Comparison of ENCODE assay signal across 8 mouse cellular contexts in genomic region chr4:141664799-141665198, GRCm38 (mm10). TPM values are rescaled to one million over a fixed set of nuclear protein-coding genes. Genes with fewer than 3 reads are reported as not detected.
DNase-seq lines count a peak whose midpoint lies in the region; ATAC-seq and TF ChIP-seq lines count a peak whose summit lies in the region.

TSS of gene Plekhm2 (minus strand) at chr4:141664899.

- H3K36me3 ChIP-seq in lung, embryonic 15.5 days, result peaks cover 20% of the 10 kb centered on the region
- peaks cover 22% of the 10 kb centered on the region for H3K36me3 ChIP-seq in limb, embryonic 12.5 days

- H3K9me3 ChIP-seq in lung, embryonic 15.5 days, result no peaks in the 10 kb centered on the region
- no peaks in the 10 kb centered on the region for H3K9me3 ChIP-seq in limb, embryonic 12.5 days

- H3K4me2 ChIP-seq in lung, embryonic 15.5 days, result peak within 1 kb of the TSS; percentile 81
- H3K4me2 ChIP-seq in limb, embryonic 12.5 days, result peak within 1 kb of the TSS; percentile 94

- DNase-seq in lung, postnatal 36 days, result no peak
- no peak for DNase-seq in heart, postnatal 14 days
- no peak for DNase-seq in thymus, postnatal 36 days
- DNase-seq in cerebellum, adult 11 months, result no peak

- WGBS in lung, embryonic 15.5 days, result 55% methylated on average over 8 of the region's 8 CpGs
- 72% methylated on average over 8 of the region's 8 CpGs for WGBS in limb, embryonic 12.5 days
- WGBS in olfactory bulb, adult 2 months, result 60% methylated on average over 8 of the region's 8 CpGs

- H3K9ac ChIP-seq in lung, embryonic 15.5 days, result peak within 1 kb of the TSS; percentile 81
- peak within 1 kb of the TSS; percentile 91 for H3K9ac ChIP-seq in limb, embryonic 12.5 days (replicated peaks)

- peak within 1 kb of the TSS; percentile 73 for H3K4me3 ChIP-seq in lung, embryonic 15.5 days
- peak within 1 kb of the TSS; percentile 79 for H3K4me3 ChIP-seq in embryonic fibroblast, embryonic 13.5 days (ENCODE audit: insufficient read depth, low read length)
- peak within 1 kb of the TSS; percentile 83 for H3K4me3 ChIP-seq in limb, embryonic 12.5 days (replicated peaks)
- H3K4me3 ChIP-seq in olfactory bulb, adult 2 months (ENCODE audit: insufficient read depth, low read depth, low read length), result peak within 1 kb of the TSS; percentile 82

- peak; percentile 22; the same call in 1 of the 2 replicates for TF ChIP-seq POLR2A in embryonic fibroblast, embryonic 13.5 days (IDR thresholded peaks at IDR 0.05; ENCODE audit: low read depth, low read length)
- TF ChIP-seq POLR2A in olfactory bulb, adult 2 months (IDR thresholded peaks at IDR 0.05; ENCODE audit: insufficient read depth, low read depth, low read length), result no peak

- ATAC-seq in lung, embryonic 15.5 days (ENCODE audit: borderline replicate concordance, extremely low read depth, low FRiP score, low TSS enrichment), result no peak
- ATAC-seq in limb, embryonic 12.5 days (ENCODE audit: insufficient number of reproducible peaks, insufficient read depth, low FRiP score, low TSS enrichment, low read depth), result no peak

- H3K27ac ChIP-seq in lung, embryonic 15.5 days, result peak within 1 kb of the TSS; percentile 67
- H3K27ac ChIP-seq in embryonic fibroblast, embryonic 13.5 days (ENCODE audit: insufficient read depth, low read length), result peak within 1 kb of the TSS; percentile 28; the same call in 1 of the 2 replicates
- H3K27ac ChIP-seq in limb, embryonic 12.5 days, result peak within 1 kb of the TSS; percentile 58; the same call in 1 of the 2 replicates
- H3K27ac ChIP-seq in olfactory bulb, adult 2 months (ENCODE audit: insufficient read depth, low read depth, low read length), result peak within 1 kb of the TSS; percentile 67

- H3K4me1 ChIP-seq in lung, embryonic 15.5 days, result peaks cover 19% of the 10 kb centered on the region
- H3K4me1 ChIP-seq in embryonic fibroblast, embryonic 13.5 days (ENCODE audit: control insufficient read depth, insufficient read depth, low read length), result no peaks in the 10 kb centered on the region
- H3K4me1 ChIP-seq in limb, embryonic 12.5 days (replicated peaks), result peaks cover 16% of the 10 kb centered on the region
- peaks cover 20% of the 10 kb centered on the region for H3K4me1 ChIP-seq in olfactory bulb, adult 2 months (ENCODE audit: control insufficient read depth, insufficient read depth, low read length)

- no peak for TF ChIP-seq CTCF in embryonic fibroblast, embryonic 13.5 days (IDR thresholded peaks at IDR 0.05; ENCODE audit: borderline replicate concordance, insufficient read depth, low read length)
- no peak for TF ChIP-seq CTCF in olfactory bulb, adult 2 months (IDR thresholded peaks at IDR 0.05; ENCODE audit: insufficient read depth, low read depth, low read length)

- no peaks in the 10 kb centered on the region for H3K27me3 ChIP-seq in lung, embryonic 15.5 days
- H3K27me3 ChIP-seq in limb, embryonic 12.5 days, result no peaks in the 10 kb centered on the region

- intact Hi-C loops in heart, postnatal 14 days (cut with DNase I), result loop anchor here (2.0 kb wide), 1 partner anchor 56 kb away; no protein-coding TSS in a partner anchor

RNA-seq across cellular contexts. Expression of gene Plekhm2, which starts in this region (rescaled TPM):
- polyA plus RNA-seq in lung, embryonic 15.5 days (2015; fragmentation: Nextera tagmentation; extraction: Ambion mirVana), result 5.5 and 6.2 TPM in 2 replicates
- 22.5 and 29.8 TPM in 2 replicates for polyA plus RNA-seq in embryonic fibroblast, embryonic 13.5 days (2011; ENCODE audit: insufficient read length, low read depth, missing spikeins)
- 100 to 1,000 TPM; 101 to 103 TPM for total RNA-seq in heart, postnatal 14 days (2021)
- polyA plus RNA-seq in limb, embryonic 12.5 days (2016; fragmentation: Nextera tagmentation; extraction: Ambion mirVana), result 7.4 and 8.3 TPM in 2 replicates
- polyA plus RNA-seq in olfactory bulb, adult 2 months (2012; ENCODE audit: insufficient read depth, insufficient read length, low replicate concordance, missing spikeins), result not detected in 2 replicates
